Mouse (Mus musculus) limb, embryonic 14.5 days (tissue): ENCODE data around the gene Sult3a1. TPM values are rescaled to one million over a fixed set of nuclear protein-coding genes. Genes with fewer than 3 reads are reported as not detected.
A peak's percentile ranks its signal among the peaks of the same experiment; 100 is the strongest.

Experiments
- ATAC-seq: fragments of 200-750 bp; cut with Nextera tagmentation; 2 replicates; pipeline ENCODE4 v1.8.0; 2017; ENCODE audit warnings: low read depth, moderate number of reproducible peaks, moderate TSS enrichment; ENCODE audit not compliant: low FRiP score
- DNase-seq: peaks from one replicate; pipeline ENCODE4 v3.0.0-alpha.2; 2015; ENCODE audit warnings: low spot score
- H3K27ac ChIP-seq: fragments of 300-500 bp; sonication (generic); replicated peaks from 2 replicates; pipeline ENCODE4 v1.5.1; 2014; ENCODE audit warnings: low read depth, mild to moderate bottlenecking, low read length, moderate library complexity, mixed read lengths
- H3K27me3 ChIP-seq: fragments of 300-500 bp; sonication (generic); 2 replicates; pipeline ENCODE4 v1.6.1; 2014; ENCODE audit warnings: low read length, mixed read lengths; ENCODE audit not compliant: control insufficient read depth, insufficient read depth
- H3K36me3 ChIP-seq: fragments of 300-500 bp; sonication (generic); 2 replicates; pipeline ENCODE4 v1.6.1; 2014; ENCODE audit warnings: mild to moderate bottlenecking, low read length, moderate library complexity, mixed read lengths; ENCODE audit not compliant: control insufficient read depth, insufficient read depth
- H3K4me1 ChIP-seq: fragments of 300-500 bp; sonication (generic); 2 replicates; pipeline ENCODE4 v1.6.1; 2014; ENCODE audit warnings: antibody characterized with exemption, low read length, mixed read lengths; ENCODE audit not compliant: control insufficient read depth, insufficient read depth
- H3K4me2 ChIP-seq: fragments of 300-500 bp; sonication (generic); replicated peaks from 2 replicates; pipeline ENCODE4 v1.6.1; 2014; ENCODE audit warnings: low read depth, mild to moderate bottlenecking, low read length, moderate library complexity; ENCODE audit not compliant: severe bottlenecking
- H3K4me3 ChIP-seq: fragments of 300-500 bp; sonication (generic); replicated peaks from 2 replicates; pipeline ENCODE4 v1.5.1; 2014; ENCODE audit warnings: low read length
- H3K9ac ChIP-seq: fragments of 300-500 bp; sonication (generic); 2 replicates; pipeline ENCODE4 v1.6.1; 2014; ENCODE audit warnings: mild to moderate bottlenecking, low read depth, low read length, moderate library complexity; ENCODE audit not compliant: severe bottlenecking
- H3K9me3 ChIP-seq: fragments of 300-500 bp; sonication (generic); 2 replicates; pipeline ENCODE4 v1.6.1; 2016; ENCODE audit warnings: low read length; ENCODE audit not compliant: control insufficient read depth
- POLR2A ChIP-seq: fragments of 200-500 bp; IDR thresholded peaks from 2 replicates; pipeline ENCODE4 v1.8.0; 2012; ENCODE audit warnings: inconsistent platforms, mild to moderate bottlenecking, moderate library complexity, borderline replicate concordance; ENCODE audit not compliant: insufficient read depth, insufficient read length; ENCODE audit errors: extremely low read depth
- WGBS: fragments of 180-500 bp; shearing (Covaris S2); extraction: QIAGEN DNeasy Blood & Tissue Kit; methylation state at CpG from one replicate; pipeline ENCODE4 v1.1.7; 2014; 5-methylcytosine and 5-hydroxymethylcytosine counted together
- polyA plus RNA-seq, 2 experiments: library from polyadenylated mRNA; depleted of rRNA in 1 of 2; stranded (reverse) in 1 of 2; unstranded in 1 of 2; fragments of >200 nt; fragmentation: Nextera tagmentation in 1 of 2; extraction: Ambion mirVana in 1 of 2; gene quantifications; 2 replicates each; pipeline versions ENCODE4 v1.2.1 to v1.2.3; 2012 to 2014

Sult3a1 gene
- polyA plus RNA-seq, 2 experiments = not detected

GRCm38 (mm10) chr10:33905489-33905888 lies 48.0 kb downstream of the Sult3a1 start:
- Histone ChIP-seq H3K4me2 (peak overlapping the region; percentile 65), H3K27me3 (no peaks in the 10 kb centered on the region), H3K9me3 (no peaks in the 10 kb centered on the region), H3K9ac (peak overlapping the region; percentile 46; the same call in 1 of the 2 replicates), H3K27ac (no peak overlapping the region), H3K4me3 (peak overlapping the region; percentile 42), H3K36me3 (no peaks in the 10 kb centered on the region), H3K4me1 (no peaks in the 10 kb centered on the region)
- WGBS = 3% methylated on average over 6 of the region's 6 CpGs
- ATAC-seq (no peak), DNase-seq (no peak)
- TF ChIP-seq POLR2A = no peak

Other genes with a start within 250 kb of the Sult3a1 start
- 0.17 and 0.30 TPM in 2 replicates for gene Clvs2, start 233.0 kb upstream of the Sult3a1 start, polyA plus RNA-seq (2012; rRNA removed)
- gene Clvs2, start 233.0 kb upstream of the Sult3a1 start, polyA plus RNA-seq (2014; fragmentation: Nextera tagmentation; extraction: Ambion mirVana) = not detected in 2 replicates
- not detected in 2 replicates for gene Sult3a2, start 71.0 kb upstream of the Sult3a1 start, polyA plus RNA-seq (2012; rRNA removed)
- not detected in 2 replicates for gene Sult3a2, start 71.0 kb upstream of the Sult3a1 start, polyA plus RNA-seq (2014; fragmentation: Nextera tagmentation; extraction: Ambion mirVana)
- gene Rsph4a, start 47.4 kb downstream of the Sult3a1 start, polyA plus RNA-seq (2012; rRNA removed) = 0.03 and 0.04 TPM in 2 replicates
- gene Rsph4a, start 47.4 kb downstream of the Sult3a1 start, polyA plus RNA-seq (2014; fragmentation: Nextera tagmentation; extraction: Ambion mirVana) = 0.07 TPM in 1 of 2 replicates, not detected in the other
- 12.5 and 16.4 TPM in 2 replicates for gene Zup1, start 93.5 kb downstream of the Sult3a1 start, polyA plus RNA-seq (2012; rRNA removed)
- 20.1 and 20.9 TPM in 2 replicates for gene Zup1, start 93.5 kb downstream of the Sult3a1 start, polyA plus RNA-seq (2014; fragmentation: Nextera tagmentation; extraction: Ambion mirVana)
- gene Rwdd1, start 161.9 kb downstream of the Sult3a1 start, polyA plus RNA-seq (2012; rRNA removed) = 55.3 and 86.2 TPM in 2 replicates
- gene Rwdd1, start 161.9 kb downstream of the Sult3a1 start, polyA plus RNA-seq (2014; fragmentation: Nextera tagmentation; extraction: Ambion mirVana) = 146 and 148 TPM in 2 replicates
- gene Trappc3l, start 179.9 kb downstream of the Sult3a1 start, polyA plus RNA-seq (2012; rRNA removed) = not detected in 2 replicates
- gene Trappc3l, start 179.9 kb downstream of the Sult3a1 start, polyA plus RNA-seq (2014; fragmentation: Nextera tagmentation; extraction: Ambion mirVana) = not detected in 2 replicates
- not detected in 2 replicates for gene Calhm4, start 186.6 kb downstream of the Sult3a1 start, polyA plus RNA-seq (2012; rRNA removed)
- not detected in 2 replicates for gene Calhm4, start 186.6 kb downstream of the Sult3a1 start, polyA plus RNA-seq (2014; fragmentation: Nextera tagmentation; extraction: Ambion mirVana)
- 0.27 and 0.29 TPM in 2 replicates for gene Calhm5, start 238.8 kb downstream of the Sult3a1 start, polyA plus RNA-seq (2012; rRNA removed)
- gene Calhm5, start 238.8 kb downstream of the Sult3a1 start, polyA plus RNA-seq (2014; fragmentation: Nextera tagmentation; extraction: Ambion mirVana) = 0.51 and 0.54 TPM in 2 replicates